Mouse (Mus musculus) heart, adult 2 months (tissue): Measurements from ENCODE around the gene Evi2b.

ENCODE experiments used
- CTCF ChIP-seq: fragments of 200-600 bp; IDR thresholded peaks from 2 replicates; pipeline ENCODE4 v1.8.1; 2022; ENCODE audit warnings: antibody characterized with exemption, mild to moderate bottlenecking, moderate library complexity
- POLR2A ChIP-seq: fragments of 200-500 bp; IDR thresholded peaks from 2 replicates; pipeline ENCODE4 v1.6.1; 2011; ENCODE audit warnings: mild to moderate bottlenecking, low read depth, low read length, control low read depth; ENCODE audit not compliant: insufficient read depth

GRCm38 (mm10) chr11:79528601-79529000 lies 5.0 kb upstream of the Evi2b start:
- TF ChIP-seq CTCF, result no peak
- TF ChIP-seq POLR2A, result no peak
